19 mouse cellular contexts compared by ENCODE assay signal in the genomic region with DNA sequence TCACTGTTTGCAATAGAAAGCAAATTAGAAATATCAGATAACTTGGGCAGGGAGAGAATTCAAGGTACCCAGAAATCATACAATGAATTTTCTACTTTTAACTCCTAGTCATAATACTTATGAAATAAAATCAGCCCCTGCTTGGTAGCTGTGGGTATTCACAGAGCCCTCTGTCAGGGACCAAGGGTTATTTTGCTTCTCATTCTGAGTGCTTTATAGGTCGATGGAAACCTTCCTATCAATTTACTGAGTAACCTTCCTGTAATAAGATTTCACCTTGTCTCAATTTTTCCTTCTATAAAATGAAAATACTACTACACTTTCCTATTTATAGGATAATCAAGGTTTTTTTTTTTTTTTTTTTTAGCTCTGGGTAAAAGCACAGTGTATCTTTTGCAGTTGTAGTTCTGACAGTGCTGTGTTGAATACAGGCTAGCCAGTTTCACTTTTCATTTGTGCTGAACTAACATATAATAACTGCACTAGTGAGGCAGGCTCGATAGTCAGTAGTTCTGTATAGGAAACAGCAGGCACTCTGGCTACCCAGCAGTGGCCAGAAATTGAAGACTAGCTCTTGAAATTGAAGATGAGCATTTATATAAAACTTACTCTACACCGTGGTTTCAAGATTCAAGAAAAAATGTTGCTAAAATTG.
DNase-seq lines count a peak whose midpoint lies in the region; ATAC-seq and TF ChIP-seq lines count a peak whose summit lies in the region.
"Had no signal": no experiment of that assay in that cellular context is flagged by ENCODE, and none has a peak within 500 bp of the region (broad histone marks: within the 10 kb centered on the region; RNA-seq: fewer than 3 reads in every experiment).

No protein-coding gene starts in this region.

- DNase-seq in heart, adult 2 months = no peak
- peak; percentile 1 for DNase-seq in 416B (ENCODE audit: low read depth)
- DNase-seq in adipocyte (ENCODE audit: low spot score) = peak; percentile 13
- DNase-seq in embryo, embryonic 11 days = no peak
- no peak for DNase-seq in ovary, postnatal 14 days (ENCODE audit: low spot score)
- DNase-seq in spleen, postnatal 10 days (ENCODE audit: low spot score in 2 of 2) = no peak
- DNase-seq: adrenal gland, postnatal 10 days; cerebellum, postnatal 10 days; kidney, adult 18-20 months; liver, postnatal 0 days; right cerebral cortex, postnatal 25 days; thymus, postnatal 36 days had no signal

- no peak for TF ChIP-seq CTCF in heart, adult 2 months (IDR thresholded peaks at IDR 0.05)

- no peak overlapping the region for H3K4me2 ChIP-seq in heart, embryonic 11.5 days
- H3K4me2 ChIP-seq: embryonic facial prominence, embryonic 13.5 days; heart, embryonic 13.5 days; hindbrain, embryonic 13.5 days; limb, embryonic 12.5 days had no signal

- 67% methylated on average over 3 of the region's 3 CpGs for WGBS in heart, adult 2 months
- WGBS in heart, embryonic 11.5 days (ENCODE audit: insufficient replicate concordance) = 75% methylated on average over 3 of the region's 3 CpGs

- no peaks in the 10 kb centered on the region for H3K9me3 ChIP-seq in heart, embryonic 11.5 days (replicated peaks; ENCODE audit: control insufficient read depth, low read length)
- H3K9me3 ChIP-seq: embryonic facial prominence, embryonic 13.5 days; heart, embryonic 13.5 days; hindbrain, embryonic 13.5 days; limb, embryonic 12.5 days had no signal

- intact Hi-C loops in heart, adult 2 months (cut with DNase I) = loop anchor here (10.0 kb wide), 1 partner anchor 169 kb away; no protein-coding TSS in a partner anchor

- no peak overlapping the region for H3K27ac ChIP-seq in heart, adult 2 months
- no peak overlapping the region for H3K27ac ChIP-seq in heart, embryonic 11.5 days (ENCODE audit: low read depth, low read length)
- H3K27ac ChIP-seq: embryonic facial prominence, embryonic 13.5 days; heart, embryonic 13.5 days; hindbrain, embryonic 13.5 days; left cerebral cortex, adult 2 months; limb, embryonic 12.5 days had no signal

- no peaks in the 10 kb centered on the region for H3K27me3 ChIP-seq in heart, adult 2 months (ENCODE audit: control insufficient read depth, insufficient read depth, low read length)
- H3K27me3 ChIP-seq in heart, embryonic 11.5 days (ENCODE audit: control insufficient read depth, insufficient read depth, low read length) = no peaks in the 10 kb centered on the region
- H3K27me3 ChIP-seq: embryonic facial prominence, embryonic 13.5 days; heart, embryonic 13.5 days; hindbrain, embryonic 13.5 days; limb, embryonic 12.5 days had no signal

- no peak for TF ChIP-seq POLR2A in heart, adult 2 months (IDR thresholded peaks at IDR 0.05; ENCODE audit: insufficient read depth, low read depth, low read length)

- H3K4me1 ChIP-seq in heart, adult 2 months (ENCODE audit: control insufficient read depth, insufficient read depth, low read length) = no peaks in the 10 kb centered on the region
- H3K4me1 ChIP-seq in heart, embryonic 11.5 days (ENCODE audit: control insufficient read depth, insufficient read depth, low read length) = no peaks in the 10 kb centered on the region
- H3K4me1 ChIP-seq: embryonic facial prominence, embryonic 13.5 days; heart, embryonic 13.5 days; hindbrain, embryonic 13.5 days; limb, embryonic 12.5 days had no signal

- H3K9ac ChIP-seq in heart, adult 2 months (ENCODE audit: low read depth, low read length) = no peak overlapping the region
- H3K9ac ChIP-seq in heart, embryonic 11.5 days (ENCODE audit: low read depth, low read length) = no peak overlapping the region
- H3K9ac ChIP-seq: embryonic facial prominence, embryonic 13.5 days; heart, embryonic 13.5 days; hindbrain, embryonic 13.5 days; limb, embryonic 12.5 days; liver, postnatal 0 days had no signal

- no peaks in the 10 kb centered on the region for H3K79me2 ChIP-seq in heart, adult 2 months (replicated peaks; ENCODE audit: control insufficient read depth, insufficient read depth, low read length)

- peak overlapping the region; percentile 19; the same call in 1 of the 2 replicates for H3K4me3 ChIP-seq in heart, adult 2 months
- H3K4me3 ChIP-seq in heart, embryonic 11.5 days (ENCODE audit: low read depth, low read length) = no peak overlapping the region
- H3K4me3 ChIP-seq: embryonic facial prominence, embryonic 13.5 days; heart, embryonic 13.5 days; hindbrain, embryonic 13.5 days; left cerebral cortex, adult 2 months; limb, embryonic 12.5 days had no signal

- no peak for TF ChIP-seq EP300 in heart, adult 2 months (IDR thresholded peaks at IDR 0.05; ENCODE audit: insufficient read depth, low read depth, low read length)

- no peaks in the 10 kb centered on the region for H3K36me3 ChIP-seq in heart, adult 2 months (ENCODE audit: control insufficient read depth, insufficient read depth, low read length)
- no peaks in the 10 kb centered on the region for H3K36me3 ChIP-seq in heart, embryonic 11.5 days (ENCODE audit: control insufficient read depth, insufficient read depth, low read length)
- H3K36me3 ChIP-seq: embryonic facial prominence, embryonic 13.5 days; heart, embryonic 13.5 days; hindbrain, embryonic 13.5 days; limb, embryonic 12.5 days had no signal

- ATAC-seq in heart, embryonic 11.5 days (replicated peaks; ENCODE audit: insufficient number of reproducible peaks, low FRiP score, low TSS enrichment) = no peak
- peak; percentile 76 for ATAC-seq in megakaryocyte progenitor cell, adult 5-6 weeks (replicated peaks; ENCODE audit: poor library complexity)
- ATAC-seq: liver, postnatal 0 days had no signal

Comparison
In these comparisons a context has a peak if more than half of its experiments do, and no peak if none do; other contexts are left out.
1. DNase-seq: peak in 416B (single experiment) and adipocyte (single experiment); none in heart, adult 2 months (0 of 2), embryo, embryonic 11 days (single experiment), ovary, postnatal 14 days (single experiment) and spleen, postnatal 10 days (0 of 2).